Mouse (Mus musculus) layer of hippocampus, postnatal 10 days (tissue): ENCODE results near the gene Ccdc59. TPM values are rescaled to one million over a fixed set of nuclear protein-coding genes. Genes with fewer than 3 reads are reported as not detected.
A peak's percentile ranks its signal among the peaks of the same experiment; 100 is the strongest.

ENCODE experiments used
- DNase-seq, 2 experiments: peaks; one replicate each; pipeline ENCODE4 v3.0.0; 2021; ENCODE audit warnings: low spot score in 2 of 2
- long read RNA-seq: library from polyadenylated mRNA; stranded (forward); transcript quantifications from one replicate; pipeline ENCODE4 v2.0.0, GENCODE M21; 2023
- total RNA-seq, 2 experiments: library from RNA; stranded (reverse); gene quantifications; 2 replicates each; pipeline ENCODE4 v1.2.3; 2021

Ccdc59 gene
- total RNA-seq: 10 to 100 TPM; 16.7 to 18.7 TPM
- long read RNA-seq, full-length matches to known transcripts: 32 of 34 reads
- long read RNA-seq, partial matches to known transcripts: 2 of 34 reads
- long read RNA-seq, other reads (novel, unspliced or antisense): 0 of 34 reads

- DNase-seq: peak; percentile 97 to 99
Measured at GRCm38 (mm10) chr10:105840928-105841888, at the start of gene Ccdc59, which contains the start of gene Mettl25. TSS of gene Ccdc59 (plus strand) at chr10:105841067. TSS of gene Mettl25 (minus strand) at chr10:105841380.

GRCm38 (mm10) chr10:105793776-105794552 is 46.9 kb upstream of the Ccdc59 start:
- no peak for DNase-seq

- DNase-seq: no peak
Measured at GRCm38 (mm10) chr10:105797250-105797924, 43.5 kb upstream of the Ccdc59 start.

GRCm38 (mm10) chr10:105801147-105801546 is 39.7 kb upstream of the Ccdc59 start:
- DNase-seq: no peak

- no peak for DNase-seq
Measured at GRCm38 (mm10) chr10:105802132-105802531, 38.7 kb upstream of the Ccdc59 start.

GRCm38 (mm10) chr10:105803461-105803860 is 37.4 kb upstream of the Ccdc59 start:
- no peak for DNase-seq

- no peak for DNase-seq
Measured at GRCm38 (mm10) chr10:105806259-105807010, 34.4 kb upstream of the Ccdc59 start.

- DNase-seq: peak; percentile 25 to 54
Measured at GRCm38 (mm10) chr10:105834627-105835228, 6.1 kb upstream of the Ccdc59 start.

- no peak for DNase-seq
Measured at GRCm38 (mm10) chr10:105842574-105842973, 1.7 kb downstream of the Ccdc59 start.

- no peak for DNase-seq
Measured at GRCm38 (mm10) chr10:105850286-105850685, 9.4 kb downstream of the Ccdc59 start.

GRCm38 (mm10) chr10:105851136-105851535 is 10.3 kb downstream of the Ccdc59 start:
- no peak for DNase-seq

GRCm38 (mm10) chr10:105867312-105867711 is 26.4 kb downstream of the Ccdc59 start:
- peak in 1 of 2 experiments; percentile 40 for DNase-seq

Other genes starting within 250 kb of the Ccdc59 start
- 1 to 10 TPM; 8.7 to 9.6 TPM for gene Mettl25, start 313 bp downstream of the Ccdc59 start, total RNA-seq